Mouse (Mus musculus) cerebellum, adult 8-10 months (tissue): ENCODE results near the gene Mfrp.
A peak's percentile ranks its signal among the peaks of the same experiment; 100 is the strongest.

Experiments
- DNase-seq: peaks from one replicate; pipeline ENCODE4 v3.0.0; 2022

Mfrp gene

GRCm38 (mm10) chr9:44078955-44079756, 22.4 kb upstream of the Mfrp start:
- peak; percentile 92 for DNase-seq

DNA sequence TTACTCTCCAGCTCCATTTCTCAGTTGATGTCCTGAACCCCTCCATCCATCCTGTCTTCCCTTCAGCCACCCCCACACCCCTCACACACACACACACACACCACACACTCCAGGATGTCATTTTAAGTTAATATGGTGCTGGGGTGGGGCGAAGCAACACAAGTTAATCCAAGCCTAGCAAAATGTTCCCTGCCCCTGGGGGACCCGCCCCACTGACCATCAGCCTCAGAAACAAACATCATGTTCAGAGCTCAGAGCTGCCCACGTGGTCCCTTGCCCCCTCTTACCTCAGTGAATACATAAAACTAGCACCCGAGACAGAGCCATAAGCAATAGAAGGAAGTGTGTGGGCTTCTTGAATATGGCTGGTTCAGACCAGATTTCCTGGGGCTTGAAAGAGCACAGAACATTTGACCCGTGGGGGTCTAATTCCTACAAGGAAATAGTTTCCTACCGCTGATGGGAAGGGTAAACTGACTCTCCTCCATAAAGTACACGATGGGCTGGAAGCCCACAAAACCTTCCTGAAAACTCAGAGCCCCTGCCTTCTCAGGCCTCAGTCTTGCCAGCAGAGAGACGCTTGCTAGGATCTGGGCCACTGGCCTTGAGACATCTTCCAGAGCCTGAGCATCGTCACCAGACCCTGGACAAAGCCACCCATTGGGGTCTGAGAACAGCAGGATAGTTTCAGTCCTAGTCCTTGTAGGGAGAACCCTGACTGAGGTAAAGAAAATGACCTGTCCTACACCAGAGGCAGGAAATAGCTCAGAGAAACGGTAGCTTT, 21.3 kb upstream of the Mfrp start:
- DNase-seq, result peak; percentile 29

- peak; percentile 47 for DNase-seq
Observed at GRCm38 (mm10) chr9:44080953-44081352, 20.6 kb upstream of the Mfrp start.

GRCm38 (mm10) chr9:44081581-44081980, 19.9 kb upstream of the Mfrp start:
- no peak for DNase-seq

- no peak for DNase-seq
Observed at GRCm38 (mm10) chr9:44082266-44082665, 19.3 kb upstream of the Mfrp start.

GRCm38 (mm10) chr9:44083392-44084121, 18.0 kb upstream of the Mfrp start:
- no peak for DNase-seq

DNA sequence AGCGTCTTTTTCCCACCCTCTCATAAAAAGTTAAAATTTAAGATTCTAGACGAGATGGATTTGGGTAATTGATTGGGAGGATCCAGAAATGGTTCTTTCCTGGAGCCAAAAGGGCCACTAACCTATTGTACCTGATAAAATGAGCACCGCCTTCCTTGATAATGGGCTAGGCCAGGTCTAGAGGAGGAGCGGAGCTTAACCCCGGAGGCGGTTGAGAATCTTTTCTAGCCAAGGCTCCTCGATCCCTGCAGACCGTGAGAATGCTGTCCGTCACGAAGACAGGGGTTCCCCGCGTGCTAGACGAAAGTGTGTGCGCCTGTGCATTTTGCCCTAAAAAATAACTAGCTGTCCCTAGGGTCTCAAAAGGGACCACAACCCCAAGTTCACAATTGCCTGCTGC, 17.3 kb upstream of the Mfrp start:
- DNase-seq, result no peak

- peak; percentile 96 for DNase-seq
Observed at GRCm38 (mm10) chr9:44084659-44085229, 16.8 kb upstream of the Mfrp start.

DNA sequence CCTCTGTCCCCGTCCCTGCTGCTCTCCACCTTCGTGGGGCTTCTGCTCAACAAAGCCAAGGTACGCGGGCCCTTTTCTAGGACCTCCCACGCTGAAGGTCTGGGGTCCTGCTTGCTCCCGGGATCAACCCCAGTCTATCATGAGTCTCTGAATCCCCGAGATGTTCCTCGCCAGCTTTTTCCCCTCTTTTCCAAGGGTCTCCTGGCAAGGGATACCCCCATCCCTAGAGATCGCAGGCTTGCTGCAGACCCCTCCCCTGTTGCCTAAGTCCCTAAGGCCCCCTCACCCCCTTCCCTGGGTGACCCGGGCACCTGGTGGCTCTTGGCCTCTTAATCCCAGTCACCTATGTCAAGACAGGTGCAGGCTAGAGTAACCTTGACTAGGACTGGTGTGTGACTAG, 16.3 kb upstream of the Mfrp start:
- DNase-seq, result no peak

- peak; percentile 93 for DNase-seq
Observed at GRCm38 (mm10) chr9:44085741-44086665, 15.5 kb upstream of the Mfrp start.

- no peak for DNase-seq
Observed at GRCm38 (mm10) chr9:44086960-44087359, 14.6 kb upstream of the Mfrp start.

DNA sequence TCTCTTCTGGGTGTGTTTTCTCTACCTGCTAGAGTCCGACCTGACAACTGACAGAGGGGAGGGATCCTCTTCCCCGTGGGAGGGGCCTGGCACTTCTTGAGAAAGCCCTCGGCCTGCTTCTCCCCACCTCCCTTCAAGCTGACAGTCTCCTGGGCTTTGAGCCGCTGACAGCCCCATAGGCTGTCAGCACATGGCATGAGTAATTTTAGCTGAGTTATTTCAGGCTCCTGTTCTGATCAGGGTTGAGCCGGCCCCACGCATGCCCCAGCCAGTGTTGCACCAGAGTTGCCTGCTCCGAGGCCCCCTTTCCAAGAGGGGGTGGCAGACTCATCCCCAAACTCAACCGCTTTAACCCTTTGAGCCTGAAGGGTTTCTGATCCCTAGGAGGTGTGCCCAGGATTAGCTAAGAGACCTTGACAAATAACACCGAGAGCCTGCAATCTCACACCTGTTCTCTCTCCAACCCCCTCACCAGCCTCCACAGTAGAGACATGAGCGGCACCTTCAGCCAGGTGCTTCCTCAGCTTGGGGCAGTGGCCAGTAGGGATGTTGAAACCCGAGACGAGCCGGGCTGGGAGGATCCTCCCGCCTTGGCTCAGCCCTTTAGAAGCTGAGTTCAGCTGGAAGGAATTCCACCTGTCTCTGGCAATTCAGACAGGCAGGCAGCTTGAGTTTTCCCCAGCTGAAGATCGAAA, 13.6 kb upstream of the Mfrp start:
- no peak for DNase-seq

DNA sequence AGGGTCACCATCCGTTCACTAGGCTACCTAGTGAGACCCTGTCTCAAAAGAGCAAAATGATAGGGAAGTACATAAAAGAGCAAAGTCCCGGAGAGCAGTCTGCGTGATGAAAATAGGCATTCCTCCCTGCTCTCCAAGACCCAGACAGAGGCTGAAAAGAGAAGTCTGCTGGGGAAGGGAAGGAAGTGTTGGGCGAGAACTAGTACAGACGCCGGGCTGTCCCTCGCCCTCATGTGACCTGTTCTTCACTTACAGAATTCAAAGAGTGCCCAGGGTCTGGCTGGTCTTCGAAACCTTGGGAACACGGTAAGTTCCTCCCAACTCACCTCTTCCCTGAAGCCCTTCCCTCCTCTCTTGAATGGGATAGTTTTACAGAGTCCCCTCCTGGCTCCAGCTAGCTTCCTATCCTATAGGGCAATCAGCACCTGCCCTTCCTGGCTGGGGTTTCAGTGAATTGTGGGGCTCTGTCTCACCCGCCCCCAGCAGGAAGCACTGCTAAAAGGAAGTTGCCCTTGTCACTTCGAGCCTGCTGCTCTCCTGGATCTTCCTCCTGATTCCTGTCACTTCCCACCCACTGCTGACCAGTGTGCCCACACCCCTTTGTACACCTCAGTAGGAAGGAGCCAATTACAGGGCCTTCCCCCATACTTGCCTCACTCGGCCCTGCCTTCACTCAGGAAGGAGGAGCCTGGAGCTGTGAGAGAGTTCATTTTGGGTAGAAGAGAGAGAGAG, 12.5 kb upstream of the Mfrp start:
- DNase-seq, result no peak

DNA sequence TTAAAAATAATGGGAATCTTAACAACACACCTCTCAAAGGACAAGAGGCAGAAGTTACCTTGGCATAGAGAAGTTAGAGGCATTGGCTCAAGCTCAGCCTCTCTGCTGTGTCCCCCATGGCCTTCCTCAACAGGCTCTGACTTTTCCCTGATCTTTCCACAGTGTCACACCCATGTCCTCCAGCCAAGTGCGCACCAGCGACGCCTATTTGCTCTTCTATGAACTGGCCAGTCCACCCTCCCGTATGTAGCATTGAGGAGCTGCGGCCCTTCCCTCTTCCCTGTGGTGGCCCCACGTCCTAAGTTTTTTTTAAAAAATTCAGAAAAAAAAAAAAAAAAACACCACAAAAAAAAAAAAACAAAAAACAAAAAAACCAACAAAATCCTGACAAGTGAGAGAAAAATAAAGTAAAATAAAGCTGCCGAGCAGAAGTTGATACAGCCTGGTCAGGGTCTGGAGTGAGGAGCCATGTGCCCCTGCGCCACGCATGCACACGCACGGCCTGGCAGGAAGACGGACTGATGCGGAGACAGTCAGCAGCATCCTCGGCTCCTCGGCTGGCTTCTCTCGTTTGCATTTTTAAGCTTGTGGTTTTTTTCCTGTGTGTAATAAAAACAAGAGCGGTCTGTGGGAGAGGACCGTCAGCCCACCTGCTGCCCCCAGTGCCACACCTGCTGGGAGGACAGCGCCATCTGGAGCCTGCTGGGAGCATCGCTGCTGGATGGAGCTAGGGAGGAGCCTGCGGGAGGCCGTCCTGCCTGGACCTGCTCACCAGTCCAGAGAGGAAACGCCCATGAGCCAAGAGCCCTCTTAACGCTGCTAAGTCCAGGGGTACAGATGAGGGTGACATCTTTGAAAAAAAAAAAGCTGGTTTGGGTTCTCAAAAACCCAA, 7.7 kb upstream of the Mfrp start:
- peak; percentile 88 for DNase-seq

DNA sequence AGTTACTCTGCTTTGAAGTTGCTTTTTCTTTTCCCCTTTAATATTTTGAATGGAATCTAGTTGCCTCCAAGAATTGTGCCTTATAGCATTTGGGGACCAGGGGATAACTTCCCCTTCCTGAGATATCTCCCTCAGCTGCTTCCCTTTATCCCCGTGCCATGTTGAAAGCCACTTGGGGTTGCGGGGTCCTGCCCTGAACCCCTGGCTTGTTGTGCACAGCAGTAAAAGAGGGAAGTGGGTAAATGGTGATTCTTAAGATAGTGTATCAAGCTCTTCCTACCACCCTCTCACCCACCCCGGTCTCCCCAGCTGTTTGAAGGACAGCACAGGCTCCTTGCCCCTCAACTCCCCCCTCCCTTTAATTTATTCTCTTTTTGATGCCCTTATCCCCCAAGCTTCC, 6.8 kb upstream of the Mfrp start:
- no peak for DNase-seq

- no peak for DNase-seq
Observed at GRCm38 (mm10) chr9:44095781-44096180, 5.7 kb upstream of the Mfrp start.

GRCm38 (mm10) chr9:44096536-44096935, 5.0 kb upstream of the Mfrp start:
- DNase-seq, result no peak

DNA sequence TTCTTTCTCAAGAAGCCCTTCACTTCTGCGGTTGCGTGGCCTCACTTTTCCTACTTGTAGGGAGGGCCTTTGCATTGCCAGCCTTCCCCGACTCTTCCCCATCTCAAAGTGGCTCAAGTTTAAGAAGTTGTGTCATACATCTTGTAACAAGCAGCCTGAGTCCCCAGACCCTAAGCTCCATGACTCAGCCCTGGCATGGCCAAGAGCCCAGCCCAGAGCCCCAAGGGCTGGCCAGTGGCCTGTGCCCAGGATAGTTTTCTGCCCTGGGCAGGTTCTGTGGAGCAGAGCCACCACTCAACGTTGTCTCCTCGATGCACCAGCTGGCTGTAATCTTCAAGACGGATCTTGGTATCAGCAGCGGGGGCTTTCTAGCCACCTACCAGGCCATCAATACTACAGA, 3.4 kb downstream of the Mfrp start:
- no peak for DNase-seq

DNA sequence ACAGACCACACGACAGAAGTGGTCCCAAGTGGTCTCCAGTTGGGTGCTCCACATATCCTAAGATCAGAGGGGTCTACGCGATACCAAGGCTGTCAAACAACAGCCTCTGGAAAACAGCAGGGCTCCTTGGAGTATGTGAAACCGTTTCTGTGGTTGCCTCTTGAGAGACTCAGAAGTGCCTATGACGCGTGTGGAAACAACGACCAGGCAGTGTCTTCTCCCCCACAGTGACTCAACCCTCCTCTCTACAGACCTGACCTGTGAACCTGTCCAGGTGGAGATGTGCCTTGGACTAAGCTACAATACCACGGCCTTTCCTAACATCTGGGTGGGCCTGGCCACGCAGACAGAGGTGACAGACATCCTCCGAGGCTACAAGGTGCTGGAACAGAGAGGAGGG, 4.3 kb downstream of the Mfrp start:
- no peak for DNase-seq

DNA sequence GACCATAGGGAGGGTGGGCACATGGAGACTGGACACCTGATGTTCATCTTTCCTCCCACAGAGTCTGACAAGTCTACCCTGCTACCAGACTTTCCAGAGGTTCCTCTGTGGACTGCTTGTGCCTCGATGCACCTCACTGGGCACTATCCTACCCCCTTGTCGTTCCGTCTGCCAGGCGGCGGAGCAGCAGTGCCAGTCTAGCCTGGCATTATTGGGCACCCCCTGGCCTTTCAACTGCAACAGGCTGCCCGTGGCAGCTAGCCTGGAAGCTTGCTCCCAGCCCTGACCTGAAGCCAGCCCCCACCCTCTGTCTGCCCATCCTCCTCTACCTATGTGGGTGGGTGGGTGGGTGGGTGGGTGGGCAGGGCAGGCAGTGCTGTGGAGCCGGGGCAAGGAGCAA, 4.7 kb downstream of the Mfrp start:
- DNase-seq, result no peak
